Mouse (Mus musculus): ENCODE results near the gene Upk3bl.
"Not testable (repeated sequence)": the region's sequence is repeated elsewhere in the genome, so short reads cannot be mapped to it uniquely, and the experiment has no call there.

Upk3bl gene

DNA sequence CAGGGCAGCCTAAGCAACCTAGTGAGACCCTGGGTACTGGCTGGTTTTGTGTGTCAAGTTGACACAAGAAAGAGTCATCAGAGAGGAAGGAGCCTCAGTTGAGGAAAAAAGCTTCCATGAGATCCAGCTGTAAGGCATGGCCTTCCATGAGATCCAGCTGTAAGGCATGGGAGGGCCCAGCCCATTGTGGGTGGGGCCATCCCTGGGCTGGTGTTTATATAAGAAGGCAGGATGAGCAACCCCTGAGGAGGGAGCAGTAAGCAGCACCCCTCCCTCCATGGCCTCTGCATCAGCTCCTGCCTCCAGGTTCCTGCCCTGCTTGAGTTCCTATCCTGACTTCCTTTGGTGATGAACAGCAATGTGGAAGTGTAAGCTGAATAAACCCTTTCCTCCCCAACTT lies 5.8 kb upstream of the Upk3bl start:
- not testable (repeated sequence) for DNase-seq

DNA sequence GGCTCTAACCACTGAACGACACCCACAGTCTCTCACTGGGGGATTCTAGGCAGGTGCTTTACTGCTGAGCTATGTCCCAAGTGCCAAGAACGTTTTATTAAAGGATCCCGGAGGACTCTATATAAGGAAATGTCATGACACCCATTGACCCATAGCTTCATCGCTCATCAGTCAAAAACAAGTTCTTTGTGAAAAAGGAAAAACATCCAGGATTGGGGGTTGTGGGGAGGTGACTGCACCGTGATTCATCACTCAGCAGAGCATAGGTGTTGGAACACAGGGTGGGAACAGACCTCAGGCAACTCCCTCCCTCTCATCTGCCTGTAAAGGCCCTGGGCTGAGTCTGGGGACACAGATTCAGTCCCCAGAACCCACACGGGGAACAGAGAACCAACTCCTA lies 4.4 kb upstream of the Upk3bl start:
- DNase-seq, result peak; percentile 20

DNA sequence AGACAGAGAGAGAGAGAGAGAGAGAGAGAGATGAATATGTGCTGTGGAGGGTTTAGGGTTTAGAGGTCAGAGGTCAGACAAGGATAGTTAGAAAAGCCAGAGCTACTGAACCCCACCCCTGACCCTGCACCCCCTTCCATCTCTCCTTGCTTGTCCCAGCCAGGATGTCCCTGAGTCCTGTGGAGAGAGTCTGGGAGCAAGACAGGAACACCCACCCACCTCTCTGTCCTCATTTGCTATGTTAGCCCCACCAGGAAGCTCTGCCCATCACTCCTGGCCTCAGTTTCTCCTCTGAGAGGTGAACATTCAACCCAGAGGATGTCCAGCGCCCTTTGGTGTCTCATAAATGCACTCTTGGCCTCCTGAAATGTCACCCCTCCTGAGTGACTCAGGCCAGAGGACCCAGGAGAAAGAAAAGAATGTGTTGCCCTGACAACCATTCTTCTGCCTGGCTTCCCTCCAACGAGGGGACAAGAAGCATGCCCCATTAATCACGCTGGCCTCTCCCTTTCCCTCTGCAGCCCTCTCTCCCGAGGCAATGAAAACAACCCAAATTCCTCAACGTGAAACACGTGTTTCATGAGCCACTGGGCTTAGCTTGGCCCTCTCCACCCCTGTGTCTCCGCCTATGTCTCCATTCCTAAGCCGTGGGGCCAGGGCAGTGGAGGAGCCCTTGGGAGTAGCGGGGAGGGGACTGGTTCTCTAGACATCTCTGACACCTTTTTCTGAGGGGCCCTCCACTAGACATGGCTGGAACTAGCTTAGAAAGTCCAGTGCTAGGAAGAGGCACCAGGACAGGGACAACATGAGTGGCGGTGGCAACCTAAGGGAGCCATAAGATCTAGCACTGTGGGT lies 2.8 kb upstream of the Upk3bl start:
- peak; percentile 88 for DNase-seq

DNA sequence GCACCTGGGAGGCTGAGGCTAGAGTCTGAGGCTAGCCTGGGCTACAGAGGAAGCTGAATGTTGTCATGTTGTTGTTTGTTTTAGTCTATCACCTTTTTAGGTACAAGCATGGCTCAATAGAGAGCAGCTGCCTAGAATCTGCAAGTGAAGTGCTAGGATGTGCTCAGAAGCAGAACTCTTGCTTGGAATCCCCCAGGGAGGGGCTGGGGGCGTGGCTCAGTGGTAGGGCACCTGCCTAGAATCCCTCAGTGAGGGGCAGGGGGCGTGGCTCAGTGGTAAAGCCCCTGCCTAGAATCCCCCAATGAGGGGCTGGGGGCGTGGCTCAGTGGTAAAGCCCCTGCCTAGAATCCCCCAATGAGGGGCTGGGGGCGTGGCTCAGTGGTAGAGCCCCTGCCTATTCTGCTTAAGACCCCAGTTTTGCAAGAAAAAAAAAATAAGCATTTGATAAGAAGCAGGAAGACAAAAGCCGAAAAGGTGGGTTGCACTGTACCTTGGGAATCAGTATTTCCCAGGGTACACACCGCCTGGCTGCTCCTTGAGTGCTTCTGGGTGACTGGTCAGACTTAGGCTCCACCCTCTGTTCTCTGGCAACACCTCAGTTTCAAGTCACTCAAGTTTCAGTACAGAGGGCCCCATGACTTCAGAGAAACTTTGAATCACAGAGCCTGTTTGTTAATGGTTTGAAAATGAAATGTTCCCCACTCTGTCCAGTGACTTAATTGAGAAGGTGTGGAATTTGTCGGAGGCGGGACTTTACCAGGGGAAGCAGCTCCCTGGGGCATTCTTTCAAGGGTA lies 1.2 kb upstream of the Upk3bl start:
- no peak for DNase-seq

DNA sequence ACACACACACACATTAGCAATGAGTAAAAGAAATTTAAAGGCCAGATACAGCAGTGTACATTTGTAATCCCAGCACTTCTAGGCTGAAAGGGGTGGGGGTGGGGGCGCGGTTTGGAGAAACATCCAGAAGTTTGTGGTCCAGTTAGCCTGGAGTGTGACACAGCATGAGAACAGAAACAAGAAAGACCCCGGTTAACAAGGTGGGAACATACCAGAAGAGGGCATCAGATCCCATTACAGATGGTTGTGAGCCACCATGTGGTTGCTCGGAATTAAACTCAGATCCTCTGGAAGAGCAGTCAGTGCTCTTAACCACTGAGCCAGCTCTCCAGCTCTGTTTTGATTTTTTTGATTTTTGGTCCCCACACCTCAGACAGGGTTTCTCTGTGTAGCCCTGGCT lies 1.8 kb downstream of the Upk3bl start:
- no peak for DNase-seq

DNA sequence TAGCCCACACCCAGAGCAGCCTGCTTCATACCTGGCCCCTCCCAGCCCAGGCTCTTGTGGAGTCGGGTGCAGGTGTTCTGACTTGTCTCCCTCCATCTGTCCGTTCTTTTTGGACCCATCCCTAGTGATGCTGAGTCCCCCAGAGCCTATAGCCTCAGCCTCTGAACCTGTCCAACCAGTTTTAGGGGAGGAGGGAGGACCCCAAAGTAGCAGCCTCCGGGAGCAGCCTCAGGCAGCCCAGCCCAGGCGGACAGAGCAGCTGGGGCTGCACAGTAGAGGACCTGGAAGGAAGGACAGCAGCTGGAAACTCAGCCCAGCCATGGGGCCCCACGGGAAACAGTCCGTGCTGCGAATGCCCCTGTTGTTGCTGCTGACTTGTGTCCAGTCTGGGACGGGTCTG lies 2.8 kb downstream of the Upk3bl start:
- DNase-seq, result no peak

DNA sequence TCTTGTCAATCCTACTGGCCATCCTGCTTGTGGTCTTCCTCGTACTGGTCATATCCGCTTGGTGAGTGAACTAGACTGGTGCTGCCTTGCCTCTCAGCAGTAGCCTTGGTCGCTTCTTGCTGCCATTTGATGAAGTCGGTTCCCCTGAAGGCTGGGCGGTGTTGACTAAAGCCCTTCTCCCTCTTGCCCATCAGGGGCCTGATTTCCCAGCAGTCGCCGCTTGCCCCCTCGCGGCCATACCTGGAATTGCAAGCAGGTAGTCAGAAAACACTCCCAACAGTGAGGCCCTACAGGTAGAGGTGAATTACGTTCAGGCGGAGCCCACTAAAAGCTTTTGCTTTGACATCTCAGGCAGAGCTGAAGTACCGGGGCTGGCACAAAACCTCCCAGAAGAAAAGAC lies 7.3 kb downstream of the Upk3bl start:
- DNase-seq, result peak; percentile 83

DNA sequence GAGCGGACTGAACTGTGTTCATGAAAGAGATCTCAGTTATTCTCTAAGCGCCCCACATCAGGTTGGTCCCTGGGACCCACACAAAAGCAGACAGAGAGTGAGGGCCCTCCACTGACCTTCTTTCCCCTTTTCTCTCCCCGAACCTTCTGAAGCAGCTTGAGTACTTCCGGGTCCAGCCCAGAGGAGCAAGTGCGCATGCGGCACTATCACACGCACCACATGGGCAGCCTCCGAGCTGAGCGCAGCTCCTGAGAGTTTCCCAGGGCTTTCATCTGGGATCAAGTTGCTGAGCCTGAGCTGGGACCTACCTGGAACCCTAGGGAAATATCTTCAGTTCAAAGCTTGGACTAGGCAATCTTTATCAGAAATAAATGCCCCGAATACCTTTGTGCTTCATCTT lies 9.6 kb downstream of the Upk3bl start:
- DNase-seq, result no peak

DNA sequence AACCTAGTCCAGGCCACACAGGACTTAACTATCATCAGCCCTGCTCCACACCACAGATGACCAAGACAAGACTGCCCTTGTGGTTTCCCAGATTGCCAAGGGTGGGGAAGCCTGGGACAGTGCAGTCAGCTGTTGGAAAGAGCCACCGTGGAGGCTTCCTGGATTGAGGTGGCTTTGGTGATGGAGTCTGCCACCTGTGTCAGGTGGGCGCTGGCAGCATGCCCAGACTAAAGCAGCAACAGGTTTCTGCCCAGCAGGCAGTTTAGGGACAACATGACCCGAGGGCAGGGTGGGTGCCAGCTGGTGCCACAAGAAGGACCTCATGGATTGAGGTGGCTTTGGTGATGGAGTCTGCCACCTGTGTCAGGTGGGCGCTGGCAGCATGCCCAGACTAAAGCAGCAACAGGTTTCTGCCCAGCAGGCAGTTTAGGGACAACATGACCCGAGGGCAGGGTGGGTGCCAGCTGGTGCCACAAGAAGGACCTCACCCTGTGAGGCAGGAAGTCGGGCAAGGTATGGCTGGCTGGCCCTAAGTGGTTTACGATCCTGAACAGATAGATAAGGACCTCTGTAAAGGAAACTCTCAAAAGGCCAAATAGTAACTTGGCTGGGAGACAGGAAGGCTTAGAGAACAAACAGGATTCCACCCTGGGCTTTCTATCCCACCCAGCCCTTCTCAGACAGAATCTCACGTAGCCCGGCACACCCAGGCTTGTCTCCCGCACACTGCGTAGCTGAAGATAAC lies 12.3 kb downstream of the Upk3bl start:
- DNase-seq, result not testable (repeated sequence)

DNA sequence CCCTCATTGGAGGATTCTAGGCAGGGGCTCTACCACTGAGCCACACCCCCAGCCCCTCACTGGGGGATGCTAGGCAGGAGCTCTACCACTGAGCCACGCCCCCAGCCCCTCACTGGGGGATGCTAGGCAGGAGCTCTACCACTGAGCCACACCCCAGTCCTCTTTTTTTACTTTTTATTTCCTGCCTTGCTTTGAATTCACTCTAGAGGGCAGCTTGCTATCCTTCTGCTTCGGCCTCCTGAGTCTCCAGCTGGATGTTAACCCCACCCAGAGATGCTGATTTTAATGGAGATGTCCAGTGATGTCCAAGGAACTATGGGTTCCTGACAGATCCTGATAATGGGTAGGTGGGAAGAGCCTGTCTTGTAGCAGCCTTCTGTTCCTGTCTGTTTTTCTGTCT lies 15.1 kb downstream of the Upk3bl start:
- no peak for DNase-seq

DNA sequence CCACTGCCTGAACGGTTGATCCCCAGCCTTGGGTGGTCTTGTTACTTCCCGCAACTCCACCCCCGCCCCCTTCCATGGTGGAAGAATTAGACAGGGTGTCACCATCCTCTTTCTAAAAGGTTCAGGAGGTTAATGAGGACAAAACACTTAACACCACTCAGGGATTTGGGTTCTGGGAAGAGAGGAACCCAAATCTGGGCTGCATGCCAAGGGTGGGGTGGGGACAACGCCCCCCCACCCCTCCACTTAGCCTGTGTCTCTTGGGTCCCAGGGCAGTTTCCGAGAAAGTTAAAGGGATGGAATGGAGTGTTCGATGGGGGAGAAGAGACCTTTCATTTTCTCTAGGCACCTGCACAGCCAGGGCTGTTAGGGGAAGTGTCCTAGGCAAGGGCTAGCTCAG lies 18.8 kb downstream of the Upk3bl start:
- no peak for DNase-seq

DNA sequence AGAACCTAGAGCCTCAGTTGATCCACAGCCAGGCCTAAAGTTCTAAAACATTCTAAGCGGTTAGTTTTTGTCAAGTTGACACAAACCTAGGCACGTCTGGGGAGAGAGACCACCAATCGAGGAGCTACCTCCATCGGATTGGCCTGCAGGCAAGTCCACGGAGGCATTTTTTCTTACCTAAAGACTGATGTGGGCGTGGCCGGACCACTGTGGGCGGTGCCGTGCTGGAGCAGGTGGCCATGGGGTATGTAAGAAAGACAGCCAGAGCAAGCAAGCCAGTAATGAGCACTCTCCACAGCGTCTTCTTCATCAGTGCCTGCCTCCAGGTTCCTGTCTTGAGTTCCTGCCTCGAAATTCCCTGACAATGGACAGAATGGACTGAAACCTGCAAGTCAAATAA lies 19.2 kb downstream of the Upk3bl start:
- no peak for DNase-seq

DNA sequence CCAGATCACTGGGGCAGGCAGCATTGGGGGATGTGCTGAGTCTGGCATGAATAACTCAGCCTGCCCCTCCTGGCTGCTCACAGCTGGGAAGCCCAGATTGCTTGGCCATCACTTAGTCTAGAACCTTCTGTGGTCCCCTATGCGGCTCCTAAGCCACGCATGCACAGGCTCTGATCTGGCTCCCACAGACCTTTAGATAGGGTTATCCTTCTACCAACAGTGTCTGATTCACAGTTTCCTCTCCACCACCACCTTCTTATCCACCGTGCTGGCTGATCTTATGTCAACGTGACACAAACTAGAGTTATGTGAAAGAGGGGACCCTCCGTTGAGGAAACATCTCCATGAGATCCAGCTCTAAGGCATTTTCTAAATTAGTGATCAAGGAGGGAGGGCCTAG lies 20.8 kb downstream of the Upk3bl start:
- no peak for DNase-seq

DNA sequence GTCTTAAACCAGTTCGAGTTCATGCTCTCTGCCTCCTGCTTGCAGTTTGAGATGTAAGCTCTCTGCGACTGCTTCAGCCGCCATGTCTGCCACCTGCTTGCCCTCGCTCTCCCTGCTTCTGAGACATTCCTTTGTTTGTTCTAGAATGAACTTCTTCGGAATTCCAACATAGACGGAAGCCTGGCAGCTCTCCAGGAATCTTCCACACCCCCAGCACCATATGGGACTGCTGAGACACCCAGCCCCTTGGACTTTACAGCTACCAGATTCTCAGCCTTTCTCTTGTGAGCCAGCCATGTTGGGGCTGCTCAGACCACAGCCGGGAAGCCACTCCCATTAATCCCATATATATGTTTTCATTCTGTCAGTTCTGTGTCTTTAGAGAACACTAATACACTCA lies 22.0 kb downstream of the Upk3bl start:
- DNase-seq, result peak; percentile 7

DNA sequence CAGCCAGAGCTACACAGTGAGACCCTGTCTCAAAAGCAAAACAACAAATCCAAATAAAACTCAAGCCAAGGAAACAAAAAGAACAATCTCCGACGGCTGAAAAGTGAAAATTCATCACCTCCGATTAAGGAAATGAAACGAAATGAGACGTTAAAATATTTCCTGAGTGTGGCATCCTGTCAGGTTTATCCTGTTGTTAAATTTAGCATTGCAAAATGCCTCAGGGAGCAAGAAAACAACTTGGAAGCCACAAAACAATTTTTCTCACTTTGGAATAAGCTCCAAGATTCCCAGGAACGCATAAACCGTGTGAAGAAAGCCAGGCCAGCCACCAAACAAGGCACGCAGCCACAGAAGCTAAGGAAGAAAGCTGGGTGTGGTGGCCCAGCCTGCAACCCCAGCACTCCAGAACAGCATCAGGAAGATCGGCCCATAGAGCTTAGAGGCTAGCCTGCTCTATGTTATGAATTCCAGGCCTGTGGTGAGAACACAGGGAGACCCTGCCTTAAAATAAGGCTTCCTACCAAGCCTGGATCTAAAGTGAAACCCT lies 22.8 kb downstream of the Upk3bl start:
- DNase-seq, result no peak

DNA sequence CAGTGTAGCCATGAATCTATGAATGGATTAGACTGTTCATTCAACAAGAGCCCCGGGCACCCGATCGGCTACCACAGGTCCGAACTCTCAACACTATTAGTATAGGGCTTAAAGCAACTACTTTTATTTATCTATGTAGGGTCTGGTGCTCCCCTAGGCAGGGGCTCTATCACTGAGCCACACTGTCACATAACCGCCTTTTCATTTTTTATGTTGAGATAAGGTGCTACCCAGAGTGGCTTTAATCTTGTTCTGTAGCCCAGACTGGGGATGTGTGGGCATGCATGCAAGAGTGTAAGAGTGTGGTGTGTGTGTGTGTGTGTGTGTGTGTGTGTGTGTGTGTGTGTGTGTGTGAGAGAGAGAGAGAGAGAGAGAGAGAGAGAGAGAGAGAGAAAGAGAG lies 23.8 kb downstream of the Upk3bl start:
- no peak for DNase-seq

DNA sequence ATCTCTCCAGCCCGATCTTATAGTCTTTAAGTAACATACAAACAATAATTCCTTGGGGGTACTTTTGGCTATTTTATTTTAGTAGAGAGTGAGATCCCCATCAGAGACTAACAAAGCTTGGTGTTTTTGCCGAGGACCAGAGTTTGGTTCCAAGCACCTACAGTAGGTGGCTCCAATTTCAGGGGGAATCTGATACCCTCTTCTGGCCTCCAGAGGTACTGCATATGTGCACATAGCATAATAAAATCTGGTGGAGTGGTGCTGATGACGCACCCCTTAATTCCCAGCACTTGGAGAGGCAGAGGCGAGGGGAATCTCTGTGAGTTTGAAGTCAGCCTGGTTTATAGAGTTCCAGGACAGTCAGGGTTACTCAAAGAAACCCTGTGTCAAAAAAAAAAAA lies 28.1 kb downstream of the Upk3bl start:
- DNase-seq, result no peak

DNA sequence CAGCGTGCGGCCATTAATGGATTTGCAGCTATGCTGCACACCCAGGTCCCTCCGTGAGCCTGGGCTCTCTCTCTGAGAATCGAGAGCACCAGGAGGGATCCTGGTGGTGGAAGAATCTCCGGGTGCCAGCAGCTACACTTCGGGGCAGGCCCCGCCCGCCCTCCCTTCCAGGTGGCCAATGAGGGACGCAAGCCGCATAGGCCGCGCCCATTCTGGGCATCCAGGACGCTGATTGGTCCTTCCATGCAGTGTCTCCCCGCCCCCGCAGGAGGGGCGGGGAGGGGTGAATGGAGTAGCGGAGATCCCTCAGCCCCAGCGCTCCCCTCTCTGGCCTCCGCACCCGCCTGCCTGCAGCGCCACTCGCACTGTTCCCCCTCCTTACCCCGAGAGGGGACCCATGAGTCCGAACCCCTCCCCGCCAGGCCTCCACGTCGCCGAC lies 29.4 kb downstream of the Upk3bl start, which contains the start of gene Rasa4:
Gene Rasa4 (plus strand): TSS at position 248 of the 439 bp plus-strand sequence.
- peak; percentile 99 for DNase-seq

DNA sequence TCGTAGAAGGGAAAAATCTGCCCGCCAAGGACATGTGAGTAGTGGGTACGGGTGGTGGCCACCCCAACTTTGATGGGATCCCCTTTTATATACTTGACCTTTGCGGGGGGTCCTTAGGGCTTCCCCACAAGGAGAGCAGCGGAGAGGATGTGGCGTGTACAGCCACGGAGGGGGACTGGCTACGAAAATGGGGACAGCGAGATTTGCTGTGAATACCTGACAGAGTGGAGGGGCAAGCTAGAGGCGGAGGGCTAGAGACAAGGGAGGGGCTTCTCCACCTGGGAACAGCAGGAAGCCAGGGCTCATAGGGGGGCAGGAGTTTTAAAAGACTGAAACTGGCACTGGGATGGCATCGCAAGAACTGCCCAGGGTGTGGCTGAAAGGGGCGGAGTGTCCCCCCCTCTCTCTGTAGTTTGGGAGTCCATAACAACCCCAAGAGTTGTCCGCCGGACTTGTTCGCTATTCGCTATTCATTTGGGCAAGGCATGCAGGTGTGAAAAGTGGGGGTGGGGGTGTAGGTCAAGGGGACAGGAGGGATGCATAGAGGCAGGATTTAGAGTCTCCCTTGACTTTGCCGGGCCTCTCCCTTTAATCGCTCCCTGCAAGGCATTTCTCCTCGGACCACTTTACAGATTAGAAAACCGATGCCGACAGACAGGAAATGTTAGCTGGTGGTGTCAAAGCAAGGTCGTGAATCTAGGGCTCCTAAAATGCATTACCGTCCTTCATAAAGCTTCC lies 30.0 kb downstream of the Upk3bl start:
- DNase-seq, result no peak

DNA sequence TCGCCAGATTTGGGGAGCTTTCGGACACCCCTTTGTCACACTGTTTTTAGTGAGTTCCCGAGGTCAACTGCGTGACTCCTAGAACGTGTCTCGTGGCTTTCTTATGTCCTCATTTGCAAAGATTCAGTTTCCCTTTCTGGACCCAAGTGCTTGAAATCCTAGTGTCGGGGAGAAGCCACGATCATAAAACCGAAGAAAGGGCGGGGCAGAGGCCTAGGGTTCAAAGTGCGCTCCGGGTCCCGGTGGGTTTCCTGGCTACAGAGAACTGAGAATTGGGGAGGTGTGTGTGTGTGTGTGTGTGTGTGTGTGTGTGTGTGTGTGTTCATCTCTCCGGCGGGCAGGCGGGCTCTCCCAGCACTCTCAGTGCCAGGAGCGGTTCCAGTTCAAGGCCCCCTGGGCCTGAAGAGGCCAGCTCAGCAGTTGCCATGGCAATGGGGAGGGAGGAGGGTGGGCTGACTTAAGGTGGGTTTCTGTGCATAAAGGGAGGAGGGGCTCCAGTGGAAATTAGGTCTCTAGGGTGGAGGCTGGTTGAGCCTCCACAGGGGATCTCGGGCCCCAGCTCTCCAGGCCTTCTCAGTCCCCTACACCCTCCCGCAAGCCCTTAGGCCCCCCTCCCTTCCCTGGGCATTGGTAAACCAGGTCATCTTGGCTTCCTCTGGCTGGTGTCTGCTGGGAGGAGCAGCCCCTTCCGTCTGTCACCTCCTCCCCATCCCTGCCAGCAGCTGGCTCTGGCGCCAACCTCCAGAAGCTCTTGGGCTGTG lies 30.8 kb downstream of the Upk3bl start:
- DNase-seq, result peak; percentile 72

DNA sequence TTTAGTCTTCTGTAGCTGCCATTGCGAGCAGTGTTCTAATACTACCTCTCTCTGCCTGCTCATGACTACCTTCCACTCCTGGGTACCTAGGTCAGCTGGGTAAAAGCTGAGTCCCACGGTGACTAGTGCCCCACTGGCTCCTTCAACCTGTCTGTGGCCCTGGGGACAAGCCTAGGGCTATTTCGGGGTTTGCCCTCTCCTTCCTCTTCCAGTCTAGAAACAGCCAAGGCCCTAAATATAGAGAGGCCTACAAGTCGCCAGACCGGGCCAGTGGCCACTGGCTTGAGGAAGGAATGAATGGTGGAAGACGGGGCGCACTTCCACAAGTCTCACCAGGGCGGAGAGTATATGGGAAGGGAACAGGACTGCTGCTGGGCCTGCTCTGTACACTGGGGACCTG lies 32.0 kb downstream of the Upk3bl start:
- DNase-seq, result no peak
